Mouse (Mus musculus) liver, embryonic 14.5 days (tissue): ENCODE measurements around the gene Slit1. TPM values are rescaled to one million over a fixed set of nuclear protein-coding genes. Genes with fewer than 3 reads are reported as not detected.

ENCODE experiments used
- ATAC-seq: fragments of 200-750 bp; cut with Nextera tagmentation; 2 replicates; pipeline ENCODE4 v1.8.0; 2017; ENCODE audit warnings: moderate number of reproducible peaks, mild to moderate bottlenecking, moderate library complexity; ENCODE audit not compliant: insufficient read depth
- DNase-seq, 3 experiments: peaks; one replicate each; pipeline ENCODE4 v3.0.0-alpha.2; 2012 to 2013; ENCODE audit warnings: low read depth in 3 of 3, low spot score in 3 of 3
- H3K27ac ChIP-seq: fragments of 300-500 bp; sonication (generic); 2 replicates; pipeline ENCODE4 v1.5.1; 2014; ENCODE audit warnings: moderate library complexity, mild to moderate bottlenecking, control low read depth, inconsistent platforms
- H3K27me3 ChIP-seq: fragments of 300-500 bp; sonication (generic); 2 replicates; pipeline ENCODE4 v1.6.1; 2014; ENCODE audit warnings: mild to moderate bottlenecking, low read length, moderate library complexity; ENCODE audit not compliant: control insufficient read depth, insufficient read depth
- H3K36me3 ChIP-seq: fragments of 300-500 bp; sonication (generic); replicated peaks from 2 replicates; pipeline ENCODE4 v1.6.1; 2014; ENCODE audit warnings: low read depth; ENCODE audit not compliant: control insufficient read depth, insufficient read depth
- H3K4me1 ChIP-seq, 2 experiments: fragments of 200-500 bp in 1 of 2; fragments of 300-500 bp in 1 of 2; sonication (generic) in 1 of 2; replicated peaks; 2 replicates each; pipeline ENCODE4 v1.6.1; 2012 to 2014; ENCODE audit warnings: antibody characterized with exemption in 1 of 2, inconsistent platforms in 1 of 2, low read length in 1 of 2; ENCODE audit not compliant: control insufficient read depth in 2 of 2, insufficient read depth in 2 of 2
- H3K4me2 ChIP-seq: fragments of 300-500 bp; sonication (generic); 2 replicates; pipeline ENCODE4 v1.6.1; 2014; ENCODE audit warnings: low read depth, mild to moderate bottlenecking, control low read depth, moderate library complexity
- H3K4me3 ChIP-seq, 2 experiments: fragments of 200-500 bp in 1 of 2; fragments of 300-500 bp in 1 of 2; sonication (generic) in 1 of 2; 2 replicates each; pipeline ENCODE4 v1.5.1; 2012 to 2014; ENCODE audit warnings: low read depth in 2 of 2, low read length in 2 of 2, mild to moderate bottlenecking in 2 of 2, control low read depth in 1 of 2, inconsistent platforms in 1 of 2, moderate library complexity in 1 of 2; ENCODE audit not compliant: insufficient read depth in 1 of 2
- H3K9ac ChIP-seq: fragments of 300-500 bp; sonication (generic); replicated peaks from 2 replicates; pipeline ENCODE4 v1.6.1; 2014; ENCODE audit warnings: mild to moderate bottlenecking, control low read depth, moderate library complexity
- H3K9me3 ChIP-seq: fragments of 300-500 bp; sonication (generic); 2 replicates; pipeline ENCODE4 v1.6.1; 2016; ENCODE audit warnings: low read length, mixed read lengths; ENCODE audit not compliant: control insufficient read depth
- CTCF ChIP-seq: IDR thresholded peaks from 2 replicates; pipeline ENCODE4 v1.5.1; 2016; ENCODE audit warnings: antibody characterized with exemption, low read depth, control low read depth
- EP300 ChIP-seq: IDR thresholded peaks from 2 replicates; pipeline ENCODE4 v1.6.1; 2016; ENCODE audit warnings: antibody characterized with exemption, low read depth
- WGBS: fragments of 180-500 bp; shearing (Covaris S2); extraction: QIAGEN DNeasy Blood & Tissue Kit; methylation state at CpG from one replicate; pipeline ENCODE4 v1.1.7; 2014; ENCODE audit not compliant: insufficient replicate concordance; 5-methylcytosine and 5-hydroxymethylcytosine counted together
- polyA plus RNA-seq, 2 experiments: library from polyadenylated mRNA; depleted of rRNA in 1 of 2; stranded (reverse) in 1 of 2; unstranded in 1 of 2; fragments of >200 nt; fragmentation: Nextera tagmentation in 1 of 2; extraction: Ambion mirVana in 1 of 2; gene quantifications; 2 replicates each; pipeline versions ENCODE4 v1.2.1 to v1.2.3; 2012 to 2014

The Slit1 gene
- polyA plus RNA-seq, 2 experiments = 0.10 TPM; not detected in 1

- Histone ChIP-seq H3K36me3 (no peaks in the 10 kb centered on the region), H3K4me3 (no peak overlapping the region), H3K4me2 (no peak overlapping the region), H3K27me3 (no peaks in the 10 kb centered on the region), H3K9me3 (no peaks in the 10 kb centered on the region), H3K9ac (no peak overlapping the region), H3K27ac (no peak overlapping the region), H3K4me1 (no peaks in the 10 kb centered on the region)
- DNase-seq = no peak
- no peak for ATAC-seq
- 79% methylated on average over 8 of the region's 8 CpGs for WGBS
- TF ChIP-seq EP300 (no peak), CTCF (no peak)
Measured at GRCm38 (mm10) chr19:41589681-41590080, 153.8 kb downstream of the Slit1 start.

GRCm38 (mm10) chr19:41589026-41589425, 154.4 kb downstream of the Slit1 start:
- TF ChIP-seq EP300 (no peak), CTCF (no peak)
- Histone ChIP-seq H3K4me1 (no peaks in the 10 kb centered on the region), H3K9me3 (no peaks in the 10 kb centered on the region), H3K36me3 (no peaks in the 10 kb centered on the region), H3K9ac (no peak overlapping the region), H3K27me3 (no peaks in the 10 kb centered on the region), H3K4me3 (no peak overlapping the region), H3K4me2 (no peak overlapping the region), H3K27ac (no peak overlapping the region)
- ATAC-seq = no peak
- WGBS = 74% methylated on average over 7 of the region's 7 CpGs
- no peak for DNase-seq

GRCm38 (mm10) chr19:41587431-41588222, 155.8 kb downstream of the Slit1 start:
- peaks cover 4% of the 10 kb centered on the region; the same call in 1 of the 2 replicates for H3K36me3 ChIP-seq
- 82% methylated on average over 20 of the region's 20 CpGs for WGBS
- no peaks in the 10 kb centered on the region for H3K4me1 ChIP-seq
- H3K27me3 ChIP-seq = no peaks in the 10 kb centered on the region
- H3K9me3 ChIP-seq = no peaks in the 10 kb centered on the region
- DNase-seq (no peak), ATAC-seq (no peak)
- H3K27ac ChIP-seq = no peak overlapping the region
- H3K4me3 ChIP-seq = no peak overlapping the region
- TF ChIP-seq CTCF (no peak), EP300 (no peak)
- no peak overlapping the region for H3K4me2 ChIP-seq
- no peak overlapping the region for H3K9ac ChIP-seq

- no peak overlapping the region for H3K4me3 ChIP-seq
- 88% methylated on average over 10 of the region's 10 CpGs for WGBS
- DNase-seq (no peak), ATAC-seq (no peak)
- H3K4me2 ChIP-seq = no peak overlapping the region
- H3K4me1 ChIP-seq = no peaks in the 10 kb centered on the region
- peaks cover 8% of the 10 kb centered on the region for H3K36me3 ChIP-seq
- TF ChIP-seq EP300 (no peak), CTCF (no peak)
- H3K9ac ChIP-seq = no peak overlapping the region
- H3K27me3 ChIP-seq = no peaks in the 10 kb centered on the region
- H3K9me3 ChIP-seq = no peaks in the 10 kb centered on the region
- no peak overlapping the region for H3K27ac ChIP-seq
Measured at GRCm38 (mm10) chr19:41586752-41587151, 156.7 kb downstream of the Slit1 start.

GRCm38 (mm10) chr19:41582918-41583514, 160.4 kb downstream of the Slit1 start:
- no peak overlapping the region for H3K9ac ChIP-seq
- no peaks in the 10 kb centered on the region for H3K9me3 ChIP-seq
- H3K27ac ChIP-seq = no peak overlapping the region
- 79% methylated on average over 5 of the region's 5 CpGs for WGBS
- DNase-seq (no peak), ATAC-seq (no peak)
- no peak overlapping the region for H3K4me2 ChIP-seq
- H3K4me3 ChIP-seq = no peak overlapping the region
- no peaks in the 10 kb centered on the region for H3K27me3 ChIP-seq
- TF ChIP-seq EP300 (no peak), CTCF (no peak)
- H3K4me1 ChIP-seq = no peaks in the 10 kb centered on the region; a peak in 1 of 4 replicates
- peaks cover 9% of the 10 kb centered on the region for H3K36me3 ChIP-seq
